Mouse (Mus musculus): ENCODE data around the gene Tub.
A peak's percentile ranks its signal among the peaks of the same experiment; 100 is the strongest.

Gene Tub

GRCm38 (mm10) chr7:108950312-108950761 lies at the start of gene Tub:
TSS of gene Tub (plus strand) at chr7:108950338.
- DNase-seq: peak; percentile 72 to 82

- no peak for DNase-seq
Observed at GRCm38 (mm10) chr7:108903969-108904368, 46.2 kb upstream of the Tub start.

DNA sequence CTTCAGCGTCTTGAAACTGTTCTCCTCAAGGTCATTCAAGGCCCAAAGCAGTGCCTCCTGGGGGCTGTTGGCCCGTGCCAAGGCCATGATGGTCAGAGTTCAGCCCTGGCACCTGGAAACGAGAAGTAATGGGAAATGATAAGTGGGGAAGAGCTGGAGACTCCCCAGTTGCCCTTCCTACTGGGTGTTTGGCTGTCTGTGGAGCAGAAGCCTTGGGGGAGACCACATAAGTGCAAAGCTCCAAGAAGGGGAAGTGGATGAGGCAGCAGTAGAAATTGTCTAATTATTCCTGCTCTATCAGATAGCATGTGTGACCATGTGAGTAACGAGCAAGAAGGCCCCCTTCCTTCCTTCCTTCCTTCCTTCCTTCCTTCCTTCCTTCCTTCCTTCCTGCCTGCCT lies 23.1 kb upstream of the Tub start:
- no peak for DNase-seq

DNA sequence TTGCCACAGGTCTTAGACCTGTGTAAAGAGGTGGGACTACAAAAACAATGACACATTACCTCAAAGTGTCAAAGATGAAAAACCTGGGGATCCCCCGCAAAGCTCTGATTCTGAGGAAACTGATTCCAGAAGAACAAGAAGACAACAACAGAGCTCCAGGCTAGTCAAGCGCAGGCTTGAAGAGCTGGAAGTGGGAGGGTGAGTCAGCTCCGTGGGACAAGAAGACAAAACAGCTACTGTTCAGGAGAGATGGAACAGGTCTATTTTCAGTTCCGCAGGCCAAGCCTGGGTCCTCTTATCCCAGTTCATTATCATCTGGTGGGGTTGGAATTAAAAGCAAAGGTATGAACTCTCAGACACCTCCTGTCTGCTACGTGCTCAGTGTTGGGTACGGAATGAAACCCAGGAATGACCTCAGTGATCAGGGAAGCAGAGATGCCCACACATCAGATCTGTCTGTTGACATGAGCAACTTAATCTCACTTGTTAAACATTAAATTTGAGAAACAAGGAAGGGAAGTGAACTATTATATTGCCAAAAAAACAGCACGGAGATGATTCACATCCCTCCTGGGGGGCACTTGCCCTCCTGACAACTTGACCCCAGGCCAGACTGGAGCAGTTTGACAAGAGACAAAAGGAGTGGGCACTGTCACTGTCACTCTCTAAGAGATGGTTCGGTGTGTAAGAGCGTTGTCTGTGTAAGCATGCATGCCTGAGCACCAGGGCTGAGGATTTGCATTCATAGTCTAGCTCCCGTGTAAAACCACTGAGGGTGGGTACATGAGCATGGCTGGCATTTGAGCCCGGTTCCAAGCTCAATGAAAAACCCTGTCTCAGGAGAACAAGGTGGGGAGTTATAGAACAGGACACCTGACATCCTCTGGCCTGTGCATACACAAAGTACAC lies 21.6 kb upstream of the Tub start:
- no peak for DNase-seq

DNA sequence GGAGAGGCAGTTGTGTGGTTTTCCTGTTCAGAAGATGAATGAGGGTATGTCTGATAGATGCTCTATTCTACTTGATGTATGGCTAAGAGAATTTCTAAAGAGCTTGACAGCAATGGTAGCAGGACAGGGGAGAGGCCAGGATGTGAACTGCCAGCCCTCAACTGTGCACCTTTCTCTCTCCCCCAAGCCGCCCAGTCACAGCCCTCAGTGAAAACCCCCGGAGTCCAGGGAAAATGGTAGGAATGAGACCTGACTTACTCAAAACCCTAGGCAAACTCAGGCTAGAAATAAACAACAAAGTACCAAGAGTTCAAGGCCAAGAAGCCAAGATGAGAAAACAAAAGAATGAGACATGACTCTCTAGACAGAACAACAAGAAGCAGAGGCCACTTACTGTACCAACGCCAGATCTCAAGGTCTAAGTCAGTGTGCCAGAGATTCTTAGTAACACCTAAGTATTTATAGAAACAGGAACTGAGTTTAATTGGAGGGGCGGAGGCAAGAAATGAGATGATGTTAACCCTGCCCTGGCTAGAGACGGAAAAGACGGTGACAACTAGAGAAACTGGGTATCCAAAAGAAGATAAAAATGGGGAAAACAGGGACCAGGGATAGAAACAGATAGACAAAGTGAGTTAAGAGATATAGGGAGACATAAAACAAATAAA lies 20.3 kb upstream of the Tub start, which contains the start of gene Nlrp10:
Gene Nlrp10 (minus strand): TSS at position 453 of the 668 bp plus-strand sequence.
- no peak for DNase-seq

GRCm38 (mm10) chr7:108933794-108934731 lies 16.1 kb upstream of the Tub start, which contains the start of gene Eif3f:
TSS of gene Eif3f (plus strand) at chr7:108934417.
- DNase-seq: peak; percentile 94 to 95

DNA sequence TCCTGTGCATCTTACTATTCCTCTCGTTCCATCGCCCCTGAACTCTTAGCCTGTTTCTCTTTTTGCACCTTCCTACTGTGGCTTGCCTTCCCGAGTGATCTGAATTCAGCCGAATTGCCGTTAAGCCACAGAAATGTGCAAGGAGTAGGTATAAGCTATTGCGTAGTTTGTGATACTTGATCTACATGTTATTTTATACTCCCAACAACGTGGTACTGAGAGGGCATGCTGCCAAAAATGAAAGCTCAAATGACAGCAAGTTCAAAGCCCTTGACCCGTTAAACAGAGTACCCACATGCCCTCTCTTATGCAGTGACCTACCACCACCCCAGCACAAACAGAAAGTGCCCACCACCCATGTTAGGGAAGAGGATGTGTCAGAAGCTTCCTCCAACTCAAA lies 15.3 kb upstream of the Tub start:
- DNase-seq: no peak

GRCm38 (mm10) chr7:108935411-108935810 lies 14.7 kb upstream of the Tub start:
- no peak for DNase-seq

DNA sequence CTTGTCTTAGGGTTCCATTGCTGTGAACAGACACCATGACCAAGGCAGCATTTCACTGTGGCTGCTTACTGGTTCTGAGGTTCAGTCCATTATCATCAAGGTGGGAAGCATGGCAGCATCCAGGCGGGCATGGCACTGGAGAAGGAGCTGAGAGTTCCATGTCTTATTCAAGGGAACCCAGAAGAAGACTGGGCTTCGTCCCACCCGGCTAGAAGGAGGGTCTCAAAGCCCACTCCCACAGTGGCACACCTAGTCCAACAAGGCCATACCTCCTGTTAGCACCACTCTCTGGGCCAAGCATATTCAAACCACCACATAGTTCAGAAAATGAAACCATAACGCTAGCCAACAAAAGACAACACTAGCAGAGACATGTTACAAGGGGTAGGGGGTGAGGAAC lies 13.5 kb upstream of the Tub start:
- DNase-seq: no peak

GRCm38 (mm10) chr7:108941466-108941865 lies 8.7 kb upstream of the Tub start:
- no peak for DNase-seq

- peak; percentile 48 to 55 for DNase-seq
Observed at GRCm38 (mm10) chr7:108944002-108944401, 6.1 kb upstream of the Tub start.

GRCm38 (mm10) chr7:108948611-108949010 lies 1.5 kb upstream of the Tub start:
- DNase-seq: no peak

DNA sequence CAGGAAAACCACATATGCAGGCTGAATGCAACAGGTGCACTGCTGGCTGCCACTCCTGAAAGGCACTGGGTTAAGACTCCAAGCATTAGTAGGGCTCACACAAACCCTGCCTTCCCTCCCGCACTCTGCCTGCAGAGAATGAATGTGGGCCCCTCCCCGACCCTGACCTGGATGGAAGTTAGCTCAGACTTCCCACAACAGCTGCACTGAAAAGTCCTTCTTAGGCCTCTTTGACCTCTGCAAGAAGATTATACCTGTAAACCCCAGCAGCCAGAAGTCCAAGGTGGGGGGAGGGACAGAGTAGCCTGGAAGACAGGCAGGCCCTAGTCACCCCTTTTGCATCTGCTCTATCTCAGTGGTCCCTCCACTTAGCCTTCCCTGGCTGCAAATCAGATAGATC lies 837 bp upstream of the Tub start:
- DNase-seq: no peak

- DNase-seq: peak; percentile 20 to 47
Observed at GRCm38 (mm10) chr7:108950762-108951331, 709 bp downstream of the Tub start.

GRCm38 (mm10) chr7:108952801-108953200 lies 2.7 kb downstream of the Tub start:
- DNase-seq: no peak

DNA sequence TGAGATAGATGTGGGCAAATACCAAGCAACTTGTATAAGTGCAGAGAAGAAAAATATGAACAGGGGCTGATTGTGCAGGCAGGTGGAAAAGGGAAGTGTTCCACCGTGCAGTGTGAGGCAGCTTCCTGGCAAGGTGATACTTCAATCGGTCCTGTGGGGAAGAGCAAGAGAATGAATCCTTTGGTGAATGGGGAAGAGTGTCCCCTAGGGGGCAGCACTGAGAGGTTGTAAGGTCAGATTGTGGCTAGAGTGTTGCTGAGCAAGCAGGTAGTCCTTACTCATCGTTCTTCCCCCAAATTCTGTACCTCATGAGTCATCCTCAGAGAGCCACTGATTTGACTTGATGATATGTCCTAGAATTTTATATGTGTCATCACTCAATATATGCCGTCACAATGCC lies 4.0 kb downstream of the Tub start:
- DNase-seq: peak; percentile 19 to 39

GRCm38 (mm10) chr7:108957734-108958133 lies 7.6 kb downstream of the Tub start:
- DNase-seq: no peak

- no peak for DNase-seq
Observed at GRCm38 (mm10) chr7:108965968-108966367, 15.8 kb downstream of the Tub start.

DNA sequence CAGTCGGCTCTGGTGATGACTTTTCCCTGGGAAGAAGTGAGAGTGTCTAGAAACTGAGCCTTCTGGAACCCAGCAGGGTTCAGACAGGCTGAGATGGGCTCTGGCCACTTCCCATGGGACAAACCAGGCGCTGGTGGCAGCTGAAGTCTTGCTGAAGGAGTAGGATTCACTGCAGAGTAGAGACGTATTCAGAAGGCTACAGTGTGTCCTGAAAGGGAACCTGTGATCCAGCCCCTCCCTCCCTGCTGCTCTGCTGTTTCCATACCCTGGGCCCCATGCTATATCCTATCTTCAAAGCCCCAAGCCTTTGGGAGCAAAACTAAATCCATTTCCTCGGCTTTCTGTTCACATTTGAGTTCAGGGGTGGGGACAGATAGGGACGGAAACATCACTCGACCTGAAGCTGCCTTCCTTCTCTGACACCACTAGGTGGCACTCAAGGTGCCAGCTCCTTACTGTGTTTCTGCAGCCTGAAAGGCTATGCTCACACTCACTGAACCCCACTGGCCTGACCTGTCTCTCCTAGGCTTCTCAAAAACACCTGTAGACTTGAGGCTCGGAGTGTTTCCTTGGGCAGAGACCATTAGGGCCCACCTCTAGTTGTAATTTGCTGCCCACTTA lies 16.7 kb downstream of the Tub start:
- peak; percentile 51 to 62 for DNase-seq

DNA sequence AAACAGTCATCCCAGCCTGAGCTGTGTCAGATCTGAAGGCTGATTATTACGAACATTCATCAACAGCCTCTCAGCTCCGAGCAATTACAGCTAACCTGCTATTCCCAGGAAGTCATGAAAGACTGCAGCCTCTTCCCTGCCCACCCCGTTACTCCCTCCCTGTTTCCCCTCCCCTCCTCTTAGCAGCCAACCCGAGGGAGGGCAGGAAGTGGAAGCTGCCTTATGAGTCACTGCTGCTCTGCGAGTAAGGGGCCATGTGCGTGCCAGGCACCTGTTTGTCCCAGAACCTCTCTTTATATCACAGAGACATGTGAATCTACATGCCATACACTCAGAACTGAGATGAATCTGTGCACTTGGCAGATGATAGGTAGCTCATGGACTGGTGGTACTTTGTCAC lies 18.1 kb downstream of the Tub start:
- DNase-seq: peak in 1 of 2 experiments; percentile 8

DNA sequence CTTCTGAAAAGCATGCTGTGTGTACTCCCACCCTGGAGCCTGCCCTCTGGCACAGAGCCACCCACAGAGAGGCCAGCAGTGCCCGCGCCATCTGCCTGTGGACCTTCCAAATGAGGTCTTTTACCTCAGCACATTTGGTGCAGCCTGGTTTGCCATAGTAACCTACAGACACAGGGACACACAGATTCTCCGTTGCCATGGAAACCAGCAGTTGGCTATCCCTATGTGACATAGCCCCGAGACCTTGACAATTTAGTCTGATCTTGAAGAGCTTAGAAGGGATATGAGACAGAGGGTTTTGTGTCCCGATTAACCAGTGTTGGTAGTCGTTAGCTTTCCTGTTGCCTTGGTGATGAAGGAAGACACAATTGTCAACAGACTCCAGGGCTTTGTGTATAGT lies 22.1 kb downstream of the Tub start:
- DNase-seq: no peak

Data from kidney, postnatal 4 days (tissue).